Mouse (Mus musculus): ENCODE measurements around the gene Ptpn1.

DNA sequence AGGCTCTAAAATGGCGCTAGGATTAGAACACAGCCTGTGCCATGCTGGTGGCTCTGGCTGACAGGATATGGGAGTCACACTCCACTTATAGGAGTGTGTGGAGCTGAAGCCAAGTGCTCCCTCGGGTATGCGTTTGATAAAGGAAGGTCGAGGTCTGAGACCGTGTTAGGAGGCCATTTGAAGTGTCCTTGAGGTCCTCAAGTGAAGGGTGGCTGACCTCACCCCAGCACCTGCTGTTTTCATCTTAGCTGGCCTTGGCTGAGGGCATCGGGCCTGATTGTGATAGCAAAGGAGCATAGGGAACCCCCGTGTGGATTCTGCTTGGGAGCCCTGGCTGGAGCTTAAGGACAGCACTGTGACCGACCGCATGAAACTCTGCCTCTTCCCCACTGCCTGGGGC, 32.5 kb downstream of the Ptpn1 start:
- TF ChIP-seq CTCF (IDR thresholded peaks at IDR 0.05; ENCODE audit: control insufficient read depth, insufficient read depth, insufficient read length) (no peak), MAX (IDR thresholded peaks at IDR 0.05) (no peak)
